Mouse (Mus musculus): Measurements from ENCODE around the gene Klhl22.

Gene Klhl22

GRCm38 (mm10) chr16:17757756-17758155, 1.7 kb upstream of the Klhl22 start:
- DNase-seq (ENCODE audit: low spot score), result no peak

- no peak for DNase-seq (ENCODE audit: low spot score)
These were observed 516 bp upstream of the Klhl22 start for GRCm38 (mm10) chr16:17758902-17759301.

- no peak for DNase-seq (ENCODE audit: low spot score)
These were observed 449 bp downstream of the Klhl22 start for GRCm38 (mm10) chr16:17759813-17760321.

GRCm38 (mm10) chr16:17760657-17761056, 1.2 kb downstream of the Klhl22 start:
- peak; percentile 30 for DNase-seq (ENCODE audit: low spot score)

GRCm38 (mm10) chr16:17761074-17761473, 1.7 kb downstream of the Klhl22 start:
- no peak for DNase-seq (ENCODE audit: low spot score)

- DNase-seq (ENCODE audit: low spot score), result no peak
These were observed 4.7 kb downstream of the Klhl22 start for GRCm38 (mm10) chr16:17764108-17764511.

- DNase-seq (ENCODE audit: low spot score), result peak; percentile 6
These were observed 9.4 kb downstream of the Klhl22 start for GRCm38 (mm10) chr16:17768834-17769233.

GRCm38 (mm10) chr16:17771117-17771865, 11.9 kb downstream of the Klhl22 start:
- DNase-seq (ENCODE audit: low spot score), result no peak

GRCm38 (mm10) chr16:17776828-17777227, 17.4 kb downstream of the Klhl22 start:
- DNase-seq (ENCODE audit: low spot score), result no peak

- DNase-seq (ENCODE audit: low spot score), result no peak
These were observed 18.8 kb downstream of the Klhl22 start for GRCm38 (mm10) chr16:17778223-17778622.

GRCm38 (mm10) chr16:17779692-17780091, 20.3 kb downstream of the Klhl22 start:
- DNase-seq (ENCODE audit: low spot score), result no peak

GRCm38 (mm10) chr16:17785337-17785736, 25.9 kb downstream of the Klhl22 start:
- no peak for DNase-seq (ENCODE audit: low spot score)

GRCm38 (mm10) chr16:17792728-17793127, 33.3 kb downstream of the Klhl22 start:
- DNase-seq (ENCODE audit: low spot score), result no peak

- no peak for DNase-seq (ENCODE audit: low spot score)
These were observed 34.6 kb downstream of the Klhl22 start for GRCm38 (mm10) chr16:17794047-17794446.

- DNase-seq (ENCODE audit: low spot score), result no peak
These were observed 36.2 kb downstream of the Klhl22 start for GRCm38 (mm10) chr16:17795643-17796042.

- no peak for DNase-seq (ENCODE audit: low spot score)
These were observed 37.1 kb downstream of the Klhl22 start for GRCm38 (mm10) chr16:17796519-17796918.

- DNase-seq (ENCODE audit: low spot score), result no peak
These were observed 37.8 kb downstream of the Klhl22 start, which contains the start of gene Scarf2 for GRCm38 (mm10) chr16:17796971-17797811. Gene Scarf2, plus strand, starts transcription at chr16:17797282.

GRCm38 (mm10) chr16:17797812-17798311, 38.4 kb downstream of the Klhl22 start:
- DNase-seq (ENCODE audit: low spot score), result no peak

GRCm38 (mm10) chr16:17798321-17799180, 39.1 kb downstream of the Klhl22 start:
- DNase-seq (ENCODE audit: low spot score), result no peak

- no peak for DNase-seq (ENCODE audit: low spot score)
These were observed 40.2 kb downstream of the Klhl22 start for GRCm38 (mm10) chr16:17799584-17799983.

GRCm38 (mm10) chr16:17801777-17802455, 42.5 kb downstream of the Klhl22 start:
- DNase-seq (ENCODE audit: low spot score), result no peak

All from spleen, adult 12 weeks (tissue).